Comparison of ENCODE assay signal across 19 mouse cellular contexts in the genomic region with DNA sequence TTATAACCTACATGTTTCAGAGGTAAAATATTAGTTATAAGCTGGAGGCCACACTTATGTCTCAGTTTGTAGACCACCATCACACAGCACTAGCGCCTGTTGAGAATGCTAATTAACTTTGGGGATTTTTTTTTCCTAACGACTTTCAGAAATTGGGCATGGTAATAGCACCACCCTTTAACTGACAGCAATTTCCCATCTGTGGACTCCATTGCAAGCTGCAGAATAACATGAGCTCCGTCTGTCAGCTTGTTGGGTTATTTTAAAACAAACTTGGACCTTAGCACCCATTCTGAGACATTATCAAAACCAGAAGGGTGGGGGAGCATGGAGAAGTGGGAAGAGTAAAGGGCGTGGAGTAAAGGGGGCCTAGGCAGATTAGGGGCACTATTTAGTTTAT.
DNase-seq lines count a peak whose midpoint lies in the region; ATAC-seq and TF ChIP-seq lines count a peak whose summit lies in the region.
"Had no signal": no experiment of that assay in that cellular context is flagged by ENCODE, and none has a peak within 500 bp of the region (broad histone marks: within the 10 kb centered on the region; RNA-seq: fewer than 3 reads in every experiment).

No protein-coding gene starts in this region.

- H3K27me3 ChIP-seq in forebrain, embryonic 16.5 days (replicated peaks; ENCODE audit: control insufficient read depth, insufficient read depth, low read length) = no peaks in the 10 kb centered on the region
- no peaks in the 10 kb centered on the region for H3K27me3 ChIP-seq in forebrain, embryonic 10.5 days (ENCODE audit: poor library complexity, severe bottlenecking)
- H3K27me3 ChIP-seq: CH12.LX; embryonic facial prominence, embryonic 15.5 days; heart, embryonic 12.5 days; intestine, embryonic 15.5 days had no signal

- intact Hi-C loops in left cerebral cortex, postnatal 25 days (cut with DNase I) = no loop called here

- H3K9ac ChIP-seq in forebrain, embryonic 16.5 days (replicated peaks; ENCODE audit: low read depth, low read length) = no peak overlapping the region
- H3K9ac ChIP-seq: embryonic facial prominence, embryonic 15.5 days; heart, embryonic 12.5 days; hindbrain, embryonic 14.5 days; intestine, embryonic 15.5 days had no signal

- peak overlapping the region; percentile 16; the same call in 1 of the 2 replicates for H3K27ac ChIP-seq in forebrain, embryonic 16.5 days (ENCODE audit: low read length)
- H3K27ac ChIP-seq in forebrain, embryonic 10.5 days = no peak overlapping the region
- peak overlapping the region; percentile 46 for H3K27ac ChIP-seq in layer of hippocampus, adult 2 months
- H3K27ac ChIP-seq: embryonic facial prominence, embryonic 15.5 days; gastrocnemius, adult 2 months; hindbrain, embryonic 10.5 days; hindbrain, embryonic 14.5 days; intestine, embryonic 15.5 days had no signal

- no peaks in the 10 kb centered on the region for H3K9me3 ChIP-seq in forebrain, embryonic 16.5 days (ENCODE audit: control insufficient read depth, low read length)
- H3K9me3 ChIP-seq in forebrain, embryonic 10.5 days = no peaks in the 10 kb centered on the region
- H3K9me3 ChIP-seq: embryonic facial prominence, embryonic 15.5 days; heart, embryonic 12.5 days; hindbrain, embryonic 10.5 days; intestine, embryonic 15.5 days had no signal

- no peak for DNase-seq in forebrain, embryonic 10.5 days (ENCODE audit: extremely low spot score, low spot score)
- peak; percentile 51 for DNase-seq in brain, embryonic 14.5 days (ENCODE audit: low read depth)
- DNase-seq in layer of hippocampus, adult 2 months (ENCODE audit: low spot score in 2 of 2) = peak; percentile 44 to 58
- DNase-seq in layer of hippocampus, postnatal 14 days (ENCODE audit: low spot score in 2 of 2) = peak; percentile 16 to 75
- DNase-seq in left cerebral cortex, postnatal 25 days (ENCODE audit: low spot score in 2 of 2) = no peak
- DNase-seq: adrenal gland, adult 8-10 months; cerebellum, adult 2 months; cerebellum, postnatal 10 days; embryo, embryonic 11 days; gastrocnemius, adult 2 months; gastrocnemius, postnatal 25 days had no signal

- 45% methylated on average over 4 of the region's 4 CpGs for WGBS in forebrain, embryonic 16.5 days
- WGBS in forebrain, embryonic 10.5 days = 88% methylated on average over 4 of the region's 4 CpGs

- no peak overlapping the region for H3K4me2 ChIP-seq in forebrain, embryonic 16.5 days (ENCODE audit: low read length)
- H3K4me2 ChIP-seq: embryonic facial prominence, embryonic 15.5 days; heart, embryonic 12.5 days; hindbrain, embryonic 14.5 days; intestine, embryonic 15.5 days had no signal

- TF ChIP-seq POLR2A in brain, embryonic 14.5 days (IDR thresholded peaks at IDR 0.05; ENCODE audit: borderline replicate concordance, extremely low read depth, insufficient read depth, insufficient read length, poor library complexity, severe bottlenecking) = no peak

- TF ChIP-seq CTCF in brain, embryonic 14.5 days (IDR thresholded peaks at IDR 0.05; ENCODE audit: borderline replicate concordance, extremely low read depth, insufficient read depth, insufficient read length) = no peak
- no peak for TF ChIP-seq CTCF in layer of hippocampus, adult 2 months (conservative IDR thresholded peaks at IDR 0.05)

- peak; percentile 77 for ATAC-seq in forebrain, embryonic 16.5 days
- ATAC-seq: intestine, embryonic 15.5 days had no signal

- no peak overlapping the region for H3K4me3 ChIP-seq in forebrain, embryonic 16.5 days (replicated peaks; ENCODE audit: low read length)
- H3K4me3 ChIP-seq in forebrain, embryonic 10.5 days = no peak overlapping the region
- H3K4me3 ChIP-seq in layer of hippocampus, adult 2 months = no peak overlapping the region
- H3K4me3 ChIP-seq: embryonic facial prominence, embryonic 15.5 days; erythroblast, embryonic 14.5 days; gastrocnemius, adult 2 months; heart, embryonic 12.5 days; hindbrain, embryonic 10.5 days; intestine, embryonic 15.5 days had no signal

- H3K4me1 ChIP-seq in forebrain, embryonic 16.5 days (replicated peaks; ENCODE audit: control insufficient read depth, insufficient read depth, low read length) = peaks cover 10% of the 10 kb centered on the region
- H3K4me1 ChIP-seq in forebrain, embryonic 10.5 days = no peaks in the 10 kb centered on the region
- H3K4me1 ChIP-seq: embryonic facial prominence, embryonic 15.5 days; heart, embryonic 12.5 days; hindbrain, embryonic 10.5 days; intestine, embryonic 15.5 days had no signal

- H3K36me3 ChIP-seq in forebrain, embryonic 16.5 days (ENCODE audit: control insufficient read depth, insufficient read depth) = no peaks in the 10 kb centered on the region
- peaks cover 28% of the 10 kb centered on the region for H3K36me3 ChIP-seq in forebrain, embryonic 10.5 days (replicated peaks)
- H3K36me3 ChIP-seq: intestine, embryonic 15.5 days had no signal

Comparison
In these comparisons a context has a peak if more than half of its experiments do, and no peak if none do; other contexts are left out.
1. DNase-seq: peak in brain, embryonic 14.5 days (single experiment), layer of hippocampus, adult 2 months (2 of 2) and layer of hippocampus, postnatal 14 days (2 of 2); none in forebrain, embryonic 10.5 days (single experiment) and left cerebral cortex, postnatal 25 days (0 of 2).